Mouse (Mus musculus) intestine, postnatal 0 days (tissue): Measurements from ENCODE around the gene Btk. TPM values are rescaled to one million over a fixed set of nuclear protein-coding genes. Genes with fewer than 3 reads are reported as not detected.
A peak's percentile ranks its signal among the peaks of the same experiment; 100 is the strongest.

Experiments
- ATAC-seq: fragments of 200-750 bp; cut with Nextera tagmentation; 2 replicates; pipeline ENCODE4 v1.8.0; 2017; ENCODE audit warnings: mild to moderate bottlenecking, moderate TSS enrichment, moderate library complexity
- H3K27ac ChIP-seq: fragments of 300-500 bp; sonication (generic); 2 replicates; pipeline ENCODE4 v1.5.1; 2014; ENCODE audit warnings: mild to moderate bottlenecking, low read depth, low read length, moderate library complexity
- H3K27me3 ChIP-seq: fragments of 300-500 bp; sonication (generic); replicated peaks from 2 replicates; pipeline ENCODE4 v1.6.1; 2014; ENCODE audit warnings: low read length, mixed read lengths; ENCODE audit not compliant: control insufficient read depth, insufficient read depth
- H3K36me3 ChIP-seq: fragments of 300-500 bp; sonication (generic); 2 replicates; pipeline ENCODE4 v1.6.1; 2014; ENCODE audit warnings: mild to moderate bottlenecking, moderate library complexity; ENCODE audit not compliant: control insufficient read depth, insufficient read depth
- H3K4me1 ChIP-seq: fragments of 300-500 bp; sonication (generic); replicated peaks from 2 replicates; pipeline ENCODE4 v1.6.1; 2014; ENCODE audit warnings: antibody characterized with exemption, low read length, mixed read lengths; ENCODE audit not compliant: control insufficient read depth, insufficient read depth
- H3K4me2 ChIP-seq: fragments of 300-500 bp; sonication (generic); replicated peaks from 2 replicates; pipeline ENCODE4 v1.6.1; 2014; ENCODE audit warnings: low read depth, mild to moderate bottlenecking, moderate library complexity
- H3K4me3 ChIP-seq: fragments of 300-500 bp; sonication (generic); 2 replicates; pipeline ENCODE4 v1.5.1; 2014; ENCODE audit warnings: low read depth, low read length
- H3K9ac ChIP-seq: fragments of 300-500 bp; sonication (generic); 2 replicates; pipeline ENCODE4 v1.6.1; 2014; ENCODE audit warnings: mild to moderate bottlenecking, low read depth, low read length
- H3K9me3 ChIP-seq: fragments of 300-500 bp; sonication (generic); 2 replicates; pipeline ENCODE4 v1.6.1; 2016; ENCODE audit warnings: mixed run types; ENCODE audit not compliant: control insufficient read depth
- CTCF ChIP-seq: sonication (generic); IDR thresholded peaks from 2 replicates; pipeline ENCODE4 v1.5.1; 2016; ENCODE audit warnings: low read depth, mild to moderate bottlenecking, control low read depth, antibody characterized with exemption, moderate library complexity
- WGBS: fragments of 180-500 bp; shearing (Covaris S2); extraction: QIAGEN DNeasy Blood & Tissue Kit; methylation state at CpG from one replicate; pipeline ENCODE4 v1.1.7; 2014; 5-methylcytosine and 5-hydroxymethylcytosine counted together
- polyA plus RNA-seq: library from polyadenylated mRNA; unstranded; fragments of >200 nt; fragmentation: Nextera tagmentation; extraction: Ambion mirVana; gene quantifications from 2 replicates; pipeline ENCODE4 v1.2.1, GENCODE M21; 2015

The Btk gene
- polyA plus RNA-seq, 1 experiment from 2014 or later: 0.83 TPM

DNA sequence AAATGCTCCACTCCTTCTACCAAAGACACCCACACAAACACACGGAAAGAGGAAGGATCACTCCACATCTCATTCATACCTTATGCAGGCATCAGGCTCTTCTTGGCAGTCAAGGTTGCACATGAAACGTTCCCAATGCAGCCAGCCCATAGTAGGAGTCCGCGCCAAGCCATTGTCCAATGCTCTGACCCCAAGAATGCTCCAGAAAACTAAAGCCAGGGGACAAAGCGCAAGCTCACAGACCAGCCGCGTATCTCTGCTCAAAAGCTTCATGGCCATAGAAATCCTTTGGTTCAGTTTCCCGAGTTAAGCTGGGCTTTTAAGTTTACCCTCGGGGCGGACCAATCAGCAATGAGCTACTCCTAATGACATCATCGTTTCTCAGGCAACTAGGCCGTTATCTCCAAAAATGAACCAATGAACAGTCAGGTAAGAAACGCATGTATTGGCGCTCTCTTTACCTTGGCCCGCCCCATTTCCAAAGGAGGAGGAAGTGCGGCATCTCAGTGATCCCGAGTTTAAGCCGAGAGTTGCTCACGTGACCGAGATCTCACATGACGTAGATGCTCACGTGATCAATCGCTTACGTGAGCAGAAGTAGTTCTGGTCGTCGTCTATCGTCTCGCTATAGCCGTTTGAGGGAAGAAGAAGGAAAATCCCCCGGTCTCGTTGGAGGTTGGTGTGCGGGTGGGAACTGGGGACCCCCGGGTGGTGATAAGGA lies 17.4 kb upstream of the Btk start, which contains the start of the genes Gla and Hnrnph2:
Gla (minus strand) TSS at position 467 of the 721 bp plus-strand sequence.
Hnrnph2 (plus strand) TSS at position 521 of the 721 bp plus-strand sequence.
- H3K9me3 ChIP-seq: no peaks in the 10 kb centered on the region
- H3K27me3 ChIP-seq: no peaks in the 10 kb centered on the region
- no peaks in the 10 kb centered on the region for H3K36me3 ChIP-seq
- WGBS: 24% methylated on average over 33 of the region's 33 CpGs
- peak; percentile 99 for ATAC-seq
- peak within 1 kb of the TSS; percentile 59 for H3K9ac ChIP-seq
- TF ChIP-seq CTCF: no peak
- H3K4me1 ChIP-seq: no peaks in the 10 kb centered on the region
- peak within 1 kb of the TSS; percentile 57 for H3K4me3 ChIP-seq
- peak within 1 kb of the TSS; percentile 63 for H3K4me2 ChIP-seq
- H3K27ac ChIP-seq: peak within 1 kb of the TSS; percentile 88

DNA sequence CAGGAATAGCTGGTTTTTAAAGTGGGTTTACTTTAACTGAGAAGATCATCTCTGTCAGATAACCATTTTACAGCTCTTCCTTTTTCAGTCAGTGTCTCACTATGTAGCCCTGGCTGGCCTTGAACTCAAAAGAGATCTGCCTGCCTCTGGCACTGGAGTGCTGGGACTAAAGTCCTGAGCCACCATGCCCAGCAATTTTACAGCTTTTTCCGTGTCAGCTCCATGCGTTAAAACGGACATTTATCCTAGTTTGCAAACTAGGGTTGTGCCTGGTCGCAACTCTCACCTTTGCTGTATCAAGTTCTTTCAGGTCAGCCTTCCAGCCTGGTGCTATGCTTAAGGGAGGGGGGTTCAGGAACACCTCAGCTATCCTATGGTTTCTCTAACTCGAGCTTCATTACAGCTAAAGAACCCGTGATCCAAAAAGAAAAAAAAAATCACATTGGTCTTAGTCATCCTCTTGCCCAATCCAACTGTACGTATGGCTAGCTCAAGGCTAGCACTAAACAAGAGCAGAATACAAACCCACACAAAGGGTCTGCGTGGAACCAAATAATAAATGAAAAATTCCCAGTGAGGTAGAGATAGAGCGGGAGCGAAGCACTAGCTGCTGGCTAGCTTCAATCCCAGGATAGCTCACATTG lies 16.7 kb upstream of the Btk start:
- Histone ChIP-seq H3K9ac (peak overlapping the region; percentile 51; the same call in 1 of the 2 replicates), H3K4me1 (no peaks in the 10 kb centered on the region), H3K9me3 (no peaks in the 10 kb centered on the region), H3K36me3 (no peaks in the 10 kb centered on the region), H3K4me2 (peak overlapping the region; percentile 63), H3K27me3 (no peaks in the 10 kb centered on the region), H3K27ac (peak overlapping the region; percentile 85), H3K4me3 (peak overlapping the region; percentile 50)
- WGBS: 26% methylated on average over 10 of the region's 10 CpGs
- ATAC-seq: peak; percentile 16; the same call in 1 of the 2 replicates
- TF ChIP-seq CTCF: no peak

DNA sequence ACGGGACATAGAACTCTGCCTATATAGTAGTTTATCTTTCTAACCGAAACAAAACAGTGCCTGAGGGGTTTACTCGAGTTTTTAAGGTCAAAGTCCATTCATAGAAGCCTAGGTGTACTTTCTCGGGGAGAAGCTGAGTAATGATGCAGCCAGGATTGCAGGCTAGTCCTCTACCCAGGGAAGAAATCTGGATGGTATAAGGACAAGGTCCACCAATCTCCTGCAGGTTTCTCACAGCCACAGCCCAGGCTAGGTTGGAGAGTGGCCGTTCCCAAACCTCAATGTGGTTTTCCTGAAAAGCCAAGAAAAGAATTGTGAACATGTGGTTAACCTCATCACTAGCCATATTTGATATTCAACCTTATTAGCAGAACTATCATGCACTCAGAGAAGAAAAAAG lies 6.5 kb upstream of the Btk start:
- Histone ChIP-seq H3K4me2 (no peak overlapping the region), H3K27ac (no peak overlapping the region), H3K4me3 (no peak overlapping the region), H3K9ac (no peak overlapping the region), H3K4me1 (no peaks in the 10 kb centered on the region), H3K27me3 (no peaks in the 10 kb centered on the region), H3K9me3 (no peaks in the 10 kb centered on the region), H3K36me3 (no peaks in the 10 kb centered on the region; the same call in 1 of the 2 replicates)
- TF ChIP-seq CTCF: no peak
- 34% methylated on average over 5 of the region's 5 CpGs for WGBS
- peak; percentile 70 for ATAC-seq

DNA sequence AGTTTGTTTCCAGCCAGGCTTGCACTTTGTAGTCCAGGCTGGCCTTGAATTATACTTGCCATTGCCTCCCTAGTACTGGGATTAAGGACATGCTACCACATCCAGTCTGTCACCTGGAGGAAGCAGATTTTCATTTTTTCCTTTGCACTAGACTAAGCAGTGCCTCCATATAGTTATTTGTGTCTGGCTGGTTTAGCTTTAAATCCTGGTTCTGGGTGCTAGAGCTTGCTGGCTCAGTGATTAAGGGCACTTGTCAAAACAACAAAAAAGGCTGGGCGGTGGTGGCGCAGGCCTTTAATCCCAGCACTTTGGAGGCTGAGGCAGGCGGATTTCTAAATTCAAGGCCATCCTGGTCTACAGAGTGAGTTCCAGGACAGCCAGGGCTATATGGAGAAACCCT lies 5.6 kb upstream of the Btk start:
- no peaks in the 10 kb centered on the region for H3K4me1 ChIP-seq
- no peak for TF ChIP-seq CTCF
- WGBS: 81% methylated on average over 3 of the region's 3 CpGs
- H3K9me3 ChIP-seq: no peaks in the 10 kb centered on the region
- H3K4me3 ChIP-seq: no peak overlapping the region
- no peak overlapping the region for H3K27ac ChIP-seq
- no peaks in the 10 kb centered on the region for H3K27me3 ChIP-seq
- H3K36me3 ChIP-seq: no peaks in the 10 kb centered on the region; the same call in 1 of the 2 replicates
- ATAC-seq: no peak
- no peak overlapping the region for H3K4me2 ChIP-seq
- no peak overlapping the region for H3K9ac ChIP-seq

DNA sequence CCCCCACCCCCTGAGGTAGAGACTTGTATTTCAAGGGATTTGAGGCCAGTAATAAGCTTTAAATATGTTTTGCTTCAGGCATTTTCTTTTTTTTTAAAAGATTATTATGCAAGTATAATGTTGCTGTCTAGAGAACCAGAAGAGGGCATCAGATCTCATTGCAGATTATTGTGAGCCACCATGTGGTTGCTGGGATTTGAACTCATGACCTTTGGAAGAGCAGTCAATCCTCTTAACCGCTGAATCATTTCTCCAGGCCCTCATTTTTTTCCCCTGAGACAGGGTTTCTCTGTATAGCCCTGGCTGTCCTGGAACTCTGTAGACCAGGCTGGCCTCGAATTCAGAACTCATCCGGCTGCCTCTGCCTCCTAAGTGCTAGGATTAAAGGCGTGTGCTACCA lies 4.9 kb upstream of the Btk start:
- WGBS: 75% methylated on average over 4 of the region's 4 CpGs
- no peak for ATAC-seq

DNA sequence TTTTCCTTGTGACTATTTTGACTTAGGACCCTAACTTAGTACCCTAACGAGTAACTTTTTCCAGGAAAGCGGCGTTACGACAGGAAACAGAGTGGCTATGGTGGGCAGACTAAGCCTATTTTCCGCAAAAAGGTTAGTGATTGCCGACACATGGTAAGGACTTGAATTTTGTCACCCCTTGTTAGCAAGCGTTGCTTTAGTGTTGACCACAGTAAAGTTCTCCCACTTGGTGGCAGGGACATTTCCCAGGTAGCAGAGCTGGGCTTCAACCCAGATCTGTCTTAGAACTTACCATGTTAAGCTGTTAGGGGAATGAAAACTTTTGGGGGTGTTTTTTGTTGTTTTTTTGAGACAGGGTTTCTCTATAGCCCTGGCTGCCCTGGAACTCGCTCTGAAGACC lies 3.1 kb upstream of the Btk start:
- no peaks in the 10 kb centered on the region for H3K27me3 ChIP-seq
- H3K27ac ChIP-seq: 0 out of 2 replicates have a peak overlapping the region, but pooled peaks have one; percentile 64
- 31% methylated on average over 8 of the region's 8 CpGs for WGBS
- H3K4me2 ChIP-seq: peak overlapping the region; percentile 65
- TF ChIP-seq CTCF: no peak
- no peaks in the 10 kb centered on the region for H3K9me3 ChIP-seq
- H3K9ac ChIP-seq: peak overlapping the region; percentile 58
- no peak for ATAC-seq
- no peaks in the 10 kb centered on the region; the same call in 1 of the 2 replicates for H3K36me3 ChIP-seq
- H3K4me3 ChIP-seq: peak overlapping the region; percentile 42
- no peaks in the 10 kb centered on the region for H3K4me1 ChIP-seq

More for the DNA sequence above, 4.9 kb upstream of the Btk start:
- H3K9ac ChIP-seq: no peak overlapping the region
- H3K27me3 ChIP-seq: no peaks in the 10 kb centered on the region
- no peaks in the 10 kb centered on the region for H3K9me3 ChIP-seq
- TF ChIP-seq CTCF: no peak
- H3K36me3 ChIP-seq: no peaks in the 10 kb centered on the region; the same call in 1 of the 2 replicates
- no peak overlapping the region for H3K4me2 ChIP-seq
- H3K4me3 ChIP-seq: no peak overlapping the region
- no peaks in the 10 kb centered on the region for H3K4me1 ChIP-seq
- H3K27ac ChIP-seq: no peak overlapping the region
